Mouse (Mus musculus): ENCODE measurements around the gene Fam174a. TPM values are rescaled to one million over a fixed set of nuclear protein-coding genes. Genes with fewer than 3 reads are reported as not detected.

The Fam174a gene
- total RNA-seq (2021), result 20.5 and 22.6 TPM in 2 replicates
- long read RNA-seq, experiment 1, transcript Fam174a-201 (3 exons, 2,112 nt), result major isoform, 88 of 91 reads
- long read RNA-seq, experiment 1, partial matches to known transcripts, result 1 of 91 reads
- long read RNA-seq, experiment 1, other reads (novel, unspliced or antisense), result 2 of 91 reads
- long read RNA-seq, experiment 2, transcript Fam174a-201 (3 exons, 2,112 nt), result major isoform, 59 of 62 reads
- long read RNA-seq, experiment 2, partial matches to known transcripts, result 2 of 62 reads
- long read RNA-seq, experiment 2, other reads (novel, unspliced or antisense), result 1 of 62 reads

- DNase-seq, result peak; percentile 96
Measured at GRCm38 (mm10) chr1:95313393-95314228, at the start of gene Fam174a. Gene Fam174a (plus strand): TSS chr1:95313623.

DNA sequence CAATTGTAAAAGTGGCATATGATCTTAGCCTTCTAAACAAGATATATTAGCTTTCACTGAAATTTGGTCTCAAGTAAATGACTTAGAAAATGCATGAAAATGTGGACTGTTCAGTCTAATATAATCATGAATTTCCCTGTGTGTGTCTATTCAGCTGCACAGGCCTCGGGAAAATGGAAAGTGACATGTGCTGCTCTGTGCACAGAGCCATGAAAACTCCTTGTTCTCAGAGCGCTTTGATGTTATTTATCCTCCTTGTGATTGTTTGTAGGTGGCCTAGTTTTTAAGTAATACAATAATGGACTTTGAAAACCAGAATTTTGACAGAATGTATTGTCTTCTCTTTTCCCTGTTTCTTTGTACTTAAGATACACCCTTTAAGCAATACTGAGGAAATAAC lies 49.6 kb upstream of the Fam174a start:
- no peak for DNase-seq

DNA sequence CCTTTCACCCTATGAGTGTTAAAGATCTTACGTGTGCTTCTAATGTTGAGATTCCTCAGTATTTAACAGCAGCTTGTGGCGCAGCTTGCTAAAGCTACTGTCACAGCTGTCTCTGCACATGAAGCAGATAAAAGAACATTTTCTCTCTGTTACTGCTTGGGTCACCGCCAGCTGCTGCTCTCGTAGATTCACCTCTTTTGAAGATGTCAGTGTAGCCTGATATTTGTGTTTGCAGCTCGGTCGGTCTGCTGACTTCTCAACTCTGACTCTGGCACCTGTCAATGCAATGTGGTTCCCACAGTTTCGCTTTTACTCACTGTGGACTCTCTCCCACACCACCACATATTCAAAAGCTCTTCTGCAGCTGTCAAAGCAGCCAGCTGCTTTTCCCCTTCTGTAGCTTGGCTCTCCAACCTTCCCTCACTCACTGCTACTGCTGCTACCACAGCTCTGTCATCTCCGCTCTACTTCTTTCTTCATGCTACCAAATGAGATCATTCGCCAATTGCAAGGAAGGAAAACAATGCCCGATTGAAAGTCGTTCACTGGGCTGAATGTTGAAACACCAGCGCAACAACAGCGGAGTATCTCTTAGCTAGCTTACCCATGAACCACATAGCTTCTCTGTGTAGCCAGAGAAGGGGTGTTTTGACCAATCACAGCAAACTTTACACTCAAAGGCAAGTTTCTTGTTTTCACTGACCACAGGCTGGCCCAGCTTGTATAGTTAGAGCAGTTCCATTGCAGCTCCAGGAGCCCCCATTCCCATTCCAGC lies 45.3 kb upstream of the Fam174a start:
- no peak for DNase-seq

DNA sequence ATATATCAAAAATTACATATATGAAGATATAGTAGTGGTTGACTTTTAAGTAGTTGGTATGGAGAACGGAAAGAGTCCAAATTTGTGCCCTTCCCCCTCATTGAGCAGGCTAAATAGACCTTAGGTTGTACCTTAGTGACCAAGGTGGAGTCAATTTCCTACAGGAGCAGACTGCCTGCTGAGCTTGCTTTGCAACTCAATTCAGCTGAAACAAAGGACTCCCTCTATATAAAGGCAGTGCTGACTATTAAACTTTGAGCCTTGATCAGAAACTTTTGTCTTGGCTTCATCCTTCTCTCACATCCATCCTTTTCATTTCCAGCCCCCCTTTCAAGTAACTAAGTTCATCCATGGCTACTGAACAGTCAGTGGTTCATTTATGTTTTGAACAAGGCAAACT lies 40.1 kb upstream of the Fam174a start:
- no peak for DNase-seq

DNA sequence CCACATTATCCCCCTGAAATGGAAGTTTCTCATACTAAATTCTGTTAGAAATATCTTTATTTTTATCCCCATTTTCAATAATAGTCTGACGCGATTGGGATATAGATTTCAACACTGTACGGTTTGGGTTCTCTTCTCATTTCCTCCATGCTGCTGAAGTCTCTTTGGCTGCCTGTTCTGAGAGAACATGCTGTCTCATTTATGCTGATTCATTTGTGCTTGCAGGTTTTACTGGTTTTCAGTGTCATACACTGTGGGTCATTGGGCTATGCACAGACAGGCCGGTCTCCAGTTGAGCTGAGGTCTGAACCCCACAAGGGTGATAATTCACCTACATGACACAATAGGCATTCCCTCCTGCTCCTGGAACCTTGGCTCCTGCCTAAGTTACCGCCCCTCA lies 5.1 kb upstream of the Fam174a start:
- no peak for DNase-seq

DNA sequence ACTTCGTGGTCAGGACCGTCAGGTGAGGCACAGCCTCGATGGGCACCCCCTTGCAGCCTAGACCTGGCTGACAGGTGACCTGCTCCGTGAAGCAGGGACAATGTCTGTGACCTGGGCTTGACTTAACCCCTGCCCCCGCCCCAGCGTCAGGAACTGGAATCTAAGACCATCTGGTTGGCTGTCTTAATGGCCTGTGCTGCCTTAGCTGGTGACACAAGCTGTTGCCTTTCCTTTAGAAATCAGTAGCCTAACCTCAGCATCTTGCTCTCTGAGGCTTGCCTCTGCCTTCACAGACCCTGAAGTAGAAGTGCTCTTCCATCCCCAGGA lies 769 bp downstream of the Fam174a start:
- no peak for DNase-seq

GRCm38 (mm10) chr1:95315981-95316380 lies 2.6 kb downstream of the Fam174a start:
- no peak for DNase-seq

DNA sequence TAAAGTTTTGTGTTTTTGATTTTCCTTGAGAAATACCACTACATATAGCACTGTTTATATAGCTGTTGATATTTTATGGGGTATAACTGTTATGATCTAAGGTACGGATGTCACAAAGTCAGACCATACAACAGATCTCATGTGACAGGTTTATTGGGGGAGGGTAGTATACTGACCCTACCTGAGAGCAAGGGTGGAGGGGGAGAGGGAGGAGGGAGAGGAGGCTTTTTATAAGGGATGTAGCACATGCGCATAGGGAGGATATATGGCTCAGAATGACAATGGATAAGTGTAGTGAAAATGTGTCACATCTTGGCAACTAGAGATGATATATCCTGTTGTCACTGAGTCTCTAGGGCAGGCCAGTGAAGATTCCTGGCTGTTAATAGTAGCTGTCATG lies 8.8 kb downstream of the Fam174a start:
- DNase-seq, result no peak

DNA sequence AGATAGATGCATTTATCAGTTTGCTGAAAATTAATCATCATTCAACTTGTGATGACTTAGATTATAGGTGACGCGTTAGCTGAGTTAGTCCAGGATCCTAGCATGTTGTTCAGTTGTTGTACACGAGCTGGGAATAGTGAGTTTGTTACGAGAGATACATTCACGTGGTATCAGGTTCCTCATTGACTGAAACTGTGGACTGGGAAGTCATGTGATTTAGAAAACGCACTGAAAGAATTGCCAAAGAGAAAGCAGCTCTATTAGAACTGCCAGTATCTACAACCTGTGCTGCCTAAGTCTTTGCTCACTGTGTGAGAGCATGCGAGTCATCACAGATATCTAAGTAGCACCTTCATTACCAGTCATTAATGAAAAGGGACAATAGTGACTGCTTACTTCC lies 9.6 kb downstream of the Fam174a start:
- DNase-seq, result no peak

DNA sequence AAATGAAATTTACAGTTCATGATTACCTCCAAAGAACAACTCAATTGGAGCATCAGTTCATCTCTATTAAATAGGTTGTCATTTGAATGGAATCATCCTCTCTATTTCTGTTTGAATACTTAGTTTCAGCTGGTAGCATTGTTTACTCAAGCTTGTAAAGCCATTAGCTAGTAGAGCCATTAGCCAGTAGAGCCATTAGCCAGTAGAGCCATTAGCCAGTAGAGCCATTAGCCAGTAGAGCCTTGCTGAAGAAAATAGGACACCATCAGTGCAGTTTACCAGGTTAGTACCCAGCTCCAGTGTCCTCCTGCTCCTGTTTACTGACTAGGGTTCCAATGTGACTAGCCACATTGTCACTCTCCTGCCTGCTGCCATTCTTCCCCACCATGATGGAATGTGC lies 13.4 kb downstream of the Fam174a start:
- no peak for DNase-seq

- no peak for DNase-seq
Measured at GRCm38 (mm10) chr1:95339618-95340017, 26.2 kb downstream of the Fam174a start.

GRCm38 (mm10) chr1:95342242-95342641 lies 28.8 kb downstream of the Fam174a start:
- no peak for DNase-seq

- no peak for DNase-seq
Measured at GRCm38 (mm10) chr1:95343585-95344485, 30.4 kb downstream of the Fam174a start.

DNA sequence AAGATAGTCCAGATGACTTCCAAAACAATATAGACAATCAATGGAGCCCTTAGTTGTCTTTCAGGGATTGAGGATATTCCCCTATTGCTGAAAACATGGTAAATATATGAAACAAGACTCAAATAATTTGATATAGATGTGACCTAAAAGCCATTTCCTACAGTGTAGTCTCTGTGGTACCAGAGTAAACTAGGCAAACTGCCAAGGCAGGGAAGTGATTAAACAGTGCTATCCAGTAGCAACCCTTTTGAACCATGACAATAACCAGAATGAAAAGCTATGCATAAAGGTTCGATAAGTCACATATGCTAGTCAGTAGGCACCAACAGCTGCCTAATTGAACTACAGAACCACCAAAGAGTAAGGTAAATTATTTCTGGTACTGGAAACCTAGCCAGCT lies 40.7 kb downstream of the Fam174a start:
- DNase-seq, result no peak

DNA sequence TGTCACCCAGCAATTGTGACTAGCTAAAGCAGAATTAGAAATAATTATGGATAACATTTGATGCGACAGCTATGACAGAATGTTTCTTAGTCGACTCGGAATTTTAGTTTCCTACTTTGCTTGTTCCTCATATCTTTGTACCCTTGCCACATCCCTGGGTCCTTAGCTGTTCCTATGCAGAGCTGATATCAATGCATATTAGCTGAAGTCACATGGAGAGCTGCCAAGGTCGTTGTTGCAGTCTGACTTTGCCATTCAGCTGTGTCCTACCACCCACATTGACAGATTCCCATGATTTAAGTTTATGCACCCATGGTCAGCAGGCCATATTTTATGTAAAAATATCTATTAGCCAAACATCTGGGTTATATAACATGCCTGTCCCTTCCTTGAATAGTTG lies 43.5 kb downstream of the Fam174a start:
- peak; percentile 74 for DNase-seq

DNA sequence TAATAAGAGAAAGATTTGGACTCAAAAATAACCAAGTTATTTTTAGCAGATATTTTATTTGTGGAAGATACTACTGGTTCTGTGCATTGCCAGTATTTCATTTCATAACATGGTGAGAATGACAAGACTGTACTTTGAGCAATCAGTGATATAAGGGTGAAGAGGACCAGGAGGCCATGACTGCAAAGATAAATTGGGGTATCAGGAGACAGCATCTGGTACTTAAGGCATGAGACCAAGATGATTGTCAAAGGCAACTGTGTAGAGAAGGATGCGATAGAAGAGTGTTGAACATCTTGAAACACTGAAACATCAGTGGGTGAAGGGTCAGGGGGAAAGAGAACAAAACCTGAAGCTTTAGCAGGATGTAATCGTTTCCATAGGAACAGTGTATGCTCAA lies 50.3 kb downstream of the Fam174a start:
- DNase-seq, result no peak

- no peak for DNase-seq
Measured at GRCm38 (mm10) chr1:95366616-95367373, 53.4 kb downstream of the Fam174a start.

- DNase-seq, result no peak
Measured at GRCm38 (mm10) chr1:95367748-95368147, 54.3 kb downstream of the Fam174a start.

GRCm38 (mm10) chr1:95375443-95375842 lies 62.0 kb downstream of the Fam174a start:
- DNase-seq, result no peak

GRCm38 (mm10) chr1:95381028-95381427 lies 67.6 kb downstream of the Fam174a start:
- DNase-seq, result no peak

Data from adrenal gland, postnatal 14 days (tissue).